Mouse (Mus musculus): ENCODE data around the gene Bicral. TPM values are rescaled to one million over a fixed set of nuclear protein-coding genes. Genes with fewer than 3 reads are reported as not detected.

Gene Bicral
- polyA plus RNA-seq, 1 experiment from 2014 or later: 5.3 TPM

GRCm38 (mm10) chr17:46889450-46890084 lies 31.3 kb upstream of the Bicral start:
- H3K36me3 ChIP-seq (ENCODE audit: control insufficient read depth, insufficient read depth, low read length): peaks cover 17% of the 10 kb centered on the region
- H3K9me3 ChIP-seq (ENCODE audit: control insufficient read depth, low read length): no peaks in the 10 kb centered on the region
- H3K27ac ChIP-seq (replicated peaks; ENCODE audit: low read depth, low read length): peak overlapping the region; percentile 99
- ATAC-seq (ENCODE audit: low read depth) (peak; percentile 47), DNase-seq (ENCODE audit: low spot score) (peak; percentile 87)
- peak overlapping the region; percentile 88 for H3K4me2 ChIP-seq (ENCODE audit: low read depth, low read length)
- whole genome bisulfite sequencing: under 1% methylated on average over 36 of the region's 44 CpGs
- H3K27me3 ChIP-seq (replicated peaks; ENCODE audit: control insufficient read depth, insufficient read depth, low read length): no peaks in the 10 kb centered on the region
- H3K9ac ChIP-seq (ENCODE audit: low read depth, low read length): peak overlapping the region; percentile 81
- H3K4me1 ChIP-seq (ENCODE audit: control insufficient read depth, insufficient read depth, low read length): peaks cover 19% of the 10 kb centered on the region
- H3K4me3 ChIP-seq (ENCODE audit: low read depth, low read length): peak overlapping the region; percentile 95

GRCm38 (mm10) chr17:46888511-46889212 lies 30.4 kb upstream of the Bicral start:
- Histone ChIP-seq H3K9me3 (ENCODE audit: control insufficient read depth, low read length) (no peaks in the 10 kb centered on the region), H3K4me2 (ENCODE audit: low read depth, low read length) (peak overlapping the region; percentile 88), H3K9ac (ENCODE audit: low read depth, low read length) (peak overlapping the region; percentile 81), H3K4me3 (ENCODE audit: low read depth, low read length) (peak overlapping the region; percentile 95), H3K36me3 (ENCODE audit: control insufficient read depth, insufficient read depth, low read length) (peaks cover 14% of the 10 kb centered on the region), H3K4me1 (ENCODE audit: control insufficient read depth, insufficient read depth, low read length) (peaks cover 19% of the 10 kb centered on the region), H3K27me3 (replicated peaks; ENCODE audit: control insufficient read depth, insufficient read depth, low read length) (no peaks in the 10 kb centered on the region), H3K27ac (replicated peaks; ENCODE audit: low read depth, low read length) (peak overlapping the region; percentile 99)
- WGBS: 32% methylated on average over 16 of the region's 16 CpGs
- ATAC-seq (ENCODE audit: low read depth) (no peak), DNase-seq (ENCODE audit: low spot score) (peak; percentile 68)

GRCm38 (mm10) chr17:46885910-46886643 lies 27.8 kb upstream of the Bicral start:
- no peaks in the 10 kb centered on the region for H3K36me3 ChIP-seq (ENCODE audit: control insufficient read depth, insufficient read depth, low read length)
- no peak overlapping the region for H3K9ac ChIP-seq (ENCODE audit: low read depth, low read length)
- no peak overlapping the region for H3K4me3 ChIP-seq (ENCODE audit: low read depth, low read length)
- no peak overlapping the region for H3K27ac ChIP-seq (replicated peaks; ENCODE audit: low read depth, low read length)
- DNase-seq (ENCODE audit: low spot score) (no peak), ATAC-seq (ENCODE audit: low read depth) (no peak)
- 55% methylated on average over 17 of the region's 17 CpGs for WGBS
- no peak overlapping the region for H3K4me2 ChIP-seq (ENCODE audit: low read depth, low read length)
- no peaks in the 10 kb centered on the region for H3K4me1 ChIP-seq (ENCODE audit: control insufficient read depth, insufficient read depth, low read length)
- H3K9me3 ChIP-seq (ENCODE audit: control insufficient read depth, low read length): no peaks in the 10 kb centered on the region
- no peaks in the 10 kb centered on the region for H3K27me3 ChIP-seq (replicated peaks; ENCODE audit: control insufficient read depth, insufficient read depth, low read length)

GRCm38 (mm10) chr17:46885218-46885909 lies 27.1 kb upstream of the Bicral start:
- no peaks in the 10 kb centered on the region for H3K4me1 ChIP-seq (ENCODE audit: control insufficient read depth, insufficient read depth, low read length)
- no peak overlapping the region for H3K27ac ChIP-seq (replicated peaks; ENCODE audit: low read depth, low read length)
- H3K9ac ChIP-seq (ENCODE audit: low read depth, low read length): no peak overlapping the region
- no peaks in the 10 kb centered on the region for H3K36me3 ChIP-seq (ENCODE audit: control insufficient read depth, insufficient read depth, low read length)
- H3K9me3 ChIP-seq (ENCODE audit: control insufficient read depth, low read length): no peaks in the 10 kb centered on the region
- whole genome bisulfite sequencing: 74% methylated on average over 11 of the region's 11 CpGs
- no peak overlapping the region for H3K4me2 ChIP-seq (ENCODE audit: low read depth, low read length)
- ATAC-seq (ENCODE audit: low read depth) (no peak), DNase-seq (ENCODE audit: low spot score) (no peak)
- H3K4me3 ChIP-seq (ENCODE audit: low read depth, low read length): no peak overlapping the region
- H3K27me3 ChIP-seq (replicated peaks; ENCODE audit: control insufficient read depth, insufficient read depth, low read length): no peaks in the 10 kb centered on the region

- Histone ChIP-seq H3K27ac (replicated peaks; ENCODE audit: low read depth, low read length) (no peak overlapping the region), H3K4me1 (ENCODE audit: control insufficient read depth, insufficient read depth, low read length) (no peaks in the 10 kb centered on the region), H3K9me3 (ENCODE audit: control insufficient read depth, low read length) (no peaks in the 10 kb centered on the region), H3K4me3 (ENCODE audit: low read depth, low read length) (no peak overlapping the region), H3K36me3 (ENCODE audit: control insufficient read depth, insufficient read depth, low read length) (no peaks in the 10 kb centered on the region), H3K4me2 (ENCODE audit: low read depth, low read length) (no peak overlapping the region), H3K27me3 (replicated peaks; ENCODE audit: control insufficient read depth, insufficient read depth, low read length) (no peaks in the 10 kb centered on the region), H3K9ac (ENCODE audit: low read depth, low read length) (no peak overlapping the region)
- WGBS: 91% methylated on average over 6 of the region's 6 CpGs
- no peak for ATAC-seq (ENCODE audit: low read depth)
- DNase-seq (ENCODE audit: low spot score): no peak
Observed at GRCm38 (mm10) chr17:46884766-46885165, 26.5 kb upstream of the Bicral start.

GRCm38 (mm10) chr17:46883107-46883506 lies 24.8 kb upstream of the Bicral start:
- H3K4me3 ChIP-seq (ENCODE audit: low read depth, low read length): no peak overlapping the region
- H3K27ac ChIP-seq (replicated peaks; ENCODE audit: low read depth, low read length): no peak overlapping the region
- DNase-seq (ENCODE audit: low spot score) (no peak), ATAC-seq (ENCODE audit: low read depth) (no peak; the same call in 1 of the 2 replicates)
- 89% methylated on average over 9 of the region's 9 CpGs for WGBS
- no peaks in the 10 kb centered on the region for H3K4me1 ChIP-seq (ENCODE audit: control insufficient read depth, insufficient read depth, low read length)
- H3K4me2 ChIP-seq (ENCODE audit: low read depth, low read length): no peak overlapping the region
- no peak overlapping the region for H3K9ac ChIP-seq (ENCODE audit: low read depth, low read length)
- H3K36me3 ChIP-seq (ENCODE audit: control insufficient read depth, insufficient read depth, low read length): no peaks in the 10 kb centered on the region
- no peaks in the 10 kb centered on the region for H3K27me3 ChIP-seq (replicated peaks; ENCODE audit: control insufficient read depth, insufficient read depth, low read length)
- H3K9me3 ChIP-seq (ENCODE audit: control insufficient read depth, low read length): no peaks in the 10 kb centered on the region

- H3K27ac ChIP-seq (replicated peaks; ENCODE audit: low read depth, low read length): no peak overlapping the region
- no peak for ATAC-seq (ENCODE audit: low read depth)
- no peaks in the 10 kb centered on the region for H3K36me3 ChIP-seq (ENCODE audit: control insufficient read depth, insufficient read depth, low read length)
- no peak overlapping the region for H3K4me2 ChIP-seq (ENCODE audit: low read depth, low read length)
- no peaks in the 10 kb centered on the region for H3K9me3 ChIP-seq (ENCODE audit: control insufficient read depth, low read length)
- H3K4me1 ChIP-seq (ENCODE audit: control insufficient read depth, insufficient read depth, low read length): no peaks in the 10 kb centered on the region
- H3K27me3 ChIP-seq (replicated peaks; ENCODE audit: control insufficient read depth, insufficient read depth, low read length): no peaks in the 10 kb centered on the region
- 83% methylated on average over 6 of the region's 6 CpGs for WGBS
- H3K4me3 ChIP-seq (ENCODE audit: low read depth, low read length): no peak overlapping the region
- H3K9ac ChIP-seq (ENCODE audit: low read depth, low read length): no peak overlapping the region
- DNase-seq (ENCODE audit: low spot score): no peak
Observed at GRCm38 (mm10) chr17:46881728-46882127, 23.4 kb upstream of the Bicral start.

- H3K4me2 ChIP-seq (ENCODE audit: low read depth, low read length): no peak overlapping the region
- WGBS: 66% methylated on average over 2 of the region's 2 CpGs
- no peak for DNase-seq (ENCODE audit: low spot score)
- H3K4me1 ChIP-seq (ENCODE audit: control insufficient read depth, insufficient read depth, low read length): no peaks in the 10 kb centered on the region
- ATAC-seq (ENCODE audit: low read depth): no peak
- H3K27me3 ChIP-seq (replicated peaks; ENCODE audit: control insufficient read depth, insufficient read depth, low read length): no peaks in the 10 kb centered on the region
- H3K36me3 ChIP-seq (ENCODE audit: control insufficient read depth, insufficient read depth, low read length): no peaks in the 10 kb centered on the region
- H3K9ac ChIP-seq (ENCODE audit: low read depth, low read length): no peak overlapping the region
- H3K27ac ChIP-seq (replicated peaks; ENCODE audit: low read depth, low read length): no peak overlapping the region
- H3K9me3 ChIP-seq (ENCODE audit: control insufficient read depth, low read length): no peaks in the 10 kb centered on the region
- no peak overlapping the region for H3K4me3 ChIP-seq (ENCODE audit: low read depth, low read length)
Observed at GRCm38 (mm10) chr17:46880322-46880721, 22.0 kb upstream of the Bicral start.

Measured in embryonic facial prominence, embryonic 14.5 days (tissue).